Mouse (Mus musculus) bone marrow, adult 2 months (tissue): ENCODE data around the gene Dpy19l1.

Experiments used
- CTCF ChIP-seq: fragments of 200-500 bp; IDR thresholded peaks from 2 replicates; pipeline ENCODE4 v1.5.1; 2011; ENCODE audit warnings: low read length, control low read depth; ENCODE audit not compliant: control insufficient read depth, insufficient read depth
- POLR2A ChIP-seq: fragments of 200-500 bp; IDR thresholded peaks from 2 replicates; pipeline ENCODE4 v1.6.1; 2011; ENCODE audit warnings: low read depth, mild to moderate bottlenecking, control low read depth, low read length, borderline replicate concordance; ENCODE audit not compliant: control insufficient read depth

GRCm38 (mm10) chr9:24450976-24451375 is 52.0 kb downstream of the Dpy19l1 start:
- TF ChIP-seq CTCF = no peak
- TF ChIP-seq POLR2A = no peak
